Mouse (Mus musculus): ENCODE data around the gene Antxr1. TPM values are rescaled to one million over a fixed set of nuclear protein-coding genes. Genes with fewer than 3 reads are reported as not detected.

Antxr1 gene
- 8.5 and 9.2 TPM in 2 replicates for polyA plus RNA-seq (2014; fragmentation: Nextera tagmentation; extraction: Ambion mirVana)

DNA sequence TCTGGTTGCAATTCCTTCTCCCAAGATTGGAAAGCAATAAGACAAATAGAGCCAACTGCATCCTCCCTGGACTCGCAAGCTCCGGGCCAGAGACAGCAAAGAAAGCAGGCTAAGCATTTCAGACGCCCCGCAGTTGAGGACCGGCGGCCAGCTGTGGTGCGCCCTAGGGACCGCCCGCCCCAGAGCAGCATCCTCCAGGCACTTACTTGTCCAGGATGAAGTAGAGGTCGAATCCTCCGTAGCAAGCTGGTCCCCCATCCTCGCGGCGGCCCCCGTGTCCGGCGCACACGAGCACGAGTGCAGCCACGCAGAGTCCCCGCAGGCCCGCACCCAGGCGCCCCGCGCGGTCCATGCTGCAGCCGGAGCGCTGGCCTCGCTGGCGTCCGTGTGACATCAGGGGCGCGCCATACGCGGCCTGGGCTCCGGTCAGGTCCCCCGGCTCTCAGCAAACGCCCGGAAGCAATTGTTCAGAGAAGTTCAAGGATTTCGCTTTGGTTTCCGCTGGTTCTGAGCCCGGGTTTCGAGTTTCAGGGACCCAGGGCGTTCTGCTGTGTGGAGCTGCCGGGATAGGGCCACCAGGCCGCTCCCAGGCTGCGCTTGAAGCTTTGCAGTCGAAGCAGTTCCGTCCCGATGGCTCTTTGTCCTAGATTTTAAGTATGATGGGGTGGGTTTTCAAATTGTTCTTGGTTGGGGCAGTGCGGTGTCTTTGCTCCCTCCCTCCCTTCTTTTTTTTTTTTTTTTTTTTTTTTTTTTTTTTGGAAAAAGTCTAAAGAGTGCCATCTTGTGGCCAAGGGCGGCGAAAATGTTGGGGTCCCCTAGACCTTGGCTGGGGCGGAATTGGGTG lies at the start of gene Antxr1:
Gene Antxr1 (minus strand): TSS at position 731 of the 844 bp plus-strand sequence.
- no peaks in the 10 kb centered on the region for H3K27me3 ChIP-seq (replicated peaks; ENCODE audit: control insufficient read depth, insufficient read depth, low read length)
- peak within 1 kb of the TSS; percentile 64 for H3K4me3 ChIP-seq (ENCODE audit: low read depth, low read length)
- under 1% methylated on average over 54 of the region's 54 CpGs for WGBS
- no peaks in the 10 kb centered on the region for H3K9me3 ChIP-seq (ENCODE audit: control insufficient read depth, low read length)
- H3K27ac ChIP-seq (ENCODE audit: low read depth): peak within 1 kb of the TSS; percentile 76
- H3K36me3 ChIP-seq (ENCODE audit: control insufficient read depth, insufficient read depth, low read length): no peaks in the 10 kb centered on the region
- H3K4me1 ChIP-seq (replicated peaks; ENCODE audit: control insufficient read depth, insufficient read depth, low read length): peaks cover 15% of the 10 kb centered on the region; the same call in 1 of the 2 replicates
- DNase-seq (ENCODE audit: low spot score) (peak; percentile 90), ATAC-seq (replicated peaks; ENCODE audit: low FRiP score, low TSS enrichment, low read depth) (peak; percentile 80)
- H3K4me2 ChIP-seq (ENCODE audit: low read length): peak within 1 kb of the TSS; percentile 64
- H3K9ac ChIP-seq (ENCODE audit: low read length): peak within 1 kb of the TSS; percentile 74

DNA sequence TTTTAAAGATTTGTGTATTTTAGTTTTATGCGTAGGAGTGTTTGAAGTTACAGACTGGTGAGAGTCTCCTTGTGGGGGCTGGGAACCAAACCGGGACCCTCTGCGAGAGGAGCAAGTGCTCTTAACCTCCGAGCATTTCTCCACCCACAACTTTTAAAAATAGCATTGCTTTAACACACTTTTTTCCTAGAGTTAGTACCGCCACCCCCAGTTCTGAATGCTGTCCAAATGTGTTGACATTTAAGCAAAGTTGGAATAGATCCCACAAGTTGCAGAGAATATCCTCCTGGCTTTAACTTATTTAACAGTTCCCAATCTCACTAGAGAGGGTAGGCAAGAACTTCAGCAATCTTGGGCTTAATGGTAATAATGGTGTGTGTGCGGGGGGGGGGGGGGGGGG lies 49.1 kb upstream of the Antxr1 start:
- Histone ChIP-seq H3K9ac (ENCODE audit: low read length) (no peak overlapping the region), H3K27ac (ENCODE audit: low read depth) (no peak overlapping the region), H3K36me3 (ENCODE audit: control insufficient read depth, insufficient read depth, low read length) (no peaks in the 10 kb centered on the region), H3K4me2 (ENCODE audit: low read length) (peak overlapping the region; percentile 42), H3K4me3 (ENCODE audit: low read depth, low read length) (no peak overlapping the region), H3K4me1 (replicated peaks; ENCODE audit: control insufficient read depth, insufficient read depth, low read length) (0 out of 2 replicates have a peak, but pooled peaks cover 3% of the 10 kb centered on the region), H3K27me3 (replicated peaks; ENCODE audit: control insufficient read depth, insufficient read depth, low read length) (peaks cover 5% of the 10 kb centered on the region; the same call in 1 of the 2 replicates), H3K9me3 (ENCODE audit: control insufficient read depth, low read length) (no peaks in the 10 kb centered on the region)
- 41% methylated on average over 5 of the region's 6 CpGs for WGBS
- DNase-seq (ENCODE audit: low spot score) (no peak), ATAC-seq (replicated peaks; ENCODE audit: low FRiP score, low TSS enrichment, low read depth) (no peak)

- peaks cover 5% of the 10 kb centered on the region; the same call in 1 of the 2 replicates for H3K27me3 ChIP-seq (replicated peaks; ENCODE audit: control insufficient read depth, insufficient read depth, low read length)
- no peaks in the 10 kb centered on the region for H3K36me3 ChIP-seq (ENCODE audit: control insufficient read depth, insufficient read depth, low read length)
- no peak for DNase-seq (ENCODE audit: low spot score)
- peak overlapping the region; percentile 42 for H3K4me2 ChIP-seq (ENCODE audit: low read length)
- peak overlapping the region; percentile 12; the same call in 1 of the 2 replicates for H3K4me3 ChIP-seq (ENCODE audit: low read depth, low read length)
- 0 out of 2 replicates have a peak, but pooled peaks have one; percentile 36 for ATAC-seq (replicated peaks; ENCODE audit: low FRiP score, low TSS enrichment, low read depth)
- no peaks in the 10 kb centered on the region for H3K9me3 ChIP-seq (ENCODE audit: control insufficient read depth, low read length)
- H3K27ac ChIP-seq (ENCODE audit: low read depth): no peak overlapping the region
- H3K9ac ChIP-seq (ENCODE audit: low read length): no peak overlapping the region
- 14% methylated on average over 24 of the region's 24 CpGs for WGBS
- H3K4me1 ChIP-seq (replicated peaks; ENCODE audit: control insufficient read depth, insufficient read depth, low read length): 0 out of 2 replicates have a peak, but pooled peaks cover 3% of the 10 kb centered on the region
Measured at GRCm38 (mm10) chr6:87383926-87384691, 48.5 kb upstream of the Antxr1 start.

GRCm38 (mm10) chr6:87373057-87373456 lies 37.4 kb upstream of the Antxr1 start, which contains the start of gene Gkn2:
Gene Gkn2, plus strand, starts transcription at chr6:87373357.
- Histone ChIP-seq H3K4me3 (ENCODE audit: low read depth, low read length) (no peak within 1 kb of the TSS), H3K36me3 (ENCODE audit: control insufficient read depth, insufficient read depth, low read length) (no peaks in the 10 kb centered on the region), H3K9ac (ENCODE audit: low read length) (no peak within 1 kb of the TSS), H3K4me2 (ENCODE audit: low read length) (no peak within 1 kb of the TSS), H3K27me3 (replicated peaks; ENCODE audit: control insufficient read depth, insufficient read depth, low read length) (no peaks in the 10 kb centered on the region), H3K27ac (ENCODE audit: low read depth) (no peak within 1 kb of the TSS), H3K9me3 (ENCODE audit: control insufficient read depth, low read length) (no peaks in the 10 kb centered on the region), H3K4me1 (replicated peaks; ENCODE audit: control insufficient read depth, insufficient read depth, low read length) (no peaks in the 10 kb centered on the region)
- DNase-seq (ENCODE audit: low spot score) (no peak), ATAC-seq (replicated peaks; ENCODE audit: low FRiP score, low TSS enrichment, low read depth) (no peak)
- WGBS: 77% methylated on average over 9 of the region's 9 CpGs

DNA sequence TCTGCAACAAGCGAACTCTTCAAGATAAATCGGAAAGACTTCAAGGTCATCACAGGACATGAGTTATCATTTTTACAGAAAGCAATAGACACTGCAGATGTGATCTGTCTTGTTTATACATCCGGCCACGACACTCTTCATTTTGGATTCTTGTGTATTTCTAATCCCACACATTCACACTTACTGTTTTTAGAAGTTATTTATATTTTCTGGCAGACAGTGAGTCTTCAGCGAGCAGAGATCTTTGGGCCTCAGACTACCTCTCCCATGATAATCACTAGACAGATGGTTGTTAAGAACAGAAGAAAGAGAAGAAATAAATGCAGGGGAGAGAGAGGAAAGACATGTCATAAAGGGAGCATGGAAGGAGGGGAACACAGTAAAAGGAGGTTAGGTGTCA lies 33.6 kb upstream of the Antxr1 start:
- Histone ChIP-seq H3K36me3 (ENCODE audit: control insufficient read depth, insufficient read depth, low read length) (no peaks in the 10 kb centered on the region), H3K27ac (ENCODE audit: low read depth) (no peak overlapping the region), H3K4me2 (ENCODE audit: low read length) (no peak overlapping the region), H3K9me3 (ENCODE audit: control insufficient read depth, low read length) (no peaks in the 10 kb centered on the region), H3K27me3 (replicated peaks; ENCODE audit: control insufficient read depth, insufficient read depth, low read length) (no peaks in the 10 kb centered on the region), H3K4me1 (replicated peaks; ENCODE audit: control insufficient read depth, insufficient read depth, low read length) (no peaks in the 10 kb centered on the region), H3K4me3 (ENCODE audit: low read depth, low read length) (no peak overlapping the region), H3K9ac (ENCODE audit: low read length) (no peak overlapping the region)
- no peak for DNase-seq (ENCODE audit: low spot score)
- no peak for ATAC-seq (replicated peaks; ENCODE audit: low FRiP score, low TSS enrichment, low read depth)
- 69% methylated on average over 5 of the region's 5 CpGs for WGBS

GRCm38 (mm10) chr6:87354441-87354840 lies 18.8 kb upstream of the Antxr1 start:
- 61% methylated on average over 5 of the region's 5 CpGs for WGBS
- H3K4me1 ChIP-seq (replicated peaks; ENCODE audit: control insufficient read depth, insufficient read depth, low read length): no peaks in the 10 kb centered on the region
- DNase-seq (ENCODE audit: low spot score): peak; percentile 62
- no peak overlapping the region for H3K27ac ChIP-seq (ENCODE audit: low read depth)
- peak; percentile 79 for ATAC-seq (replicated peaks; ENCODE audit: low FRiP score, low TSS enrichment, low read depth)
- no peaks in the 10 kb centered on the region for H3K9me3 ChIP-seq (ENCODE audit: control insufficient read depth, low read length)
- no peak overlapping the region for H3K4me3 ChIP-seq (ENCODE audit: low read depth, low read length)
- H3K9ac ChIP-seq (ENCODE audit: low read length): no peak overlapping the region
- no peak overlapping the region for H3K4me2 ChIP-seq (ENCODE audit: low read length)
- no peaks in the 10 kb centered on the region for H3K27me3 ChIP-seq (replicated peaks; ENCODE audit: control insufficient read depth, insufficient read depth, low read length)
- no peaks in the 10 kb centered on the region for H3K36me3 ChIP-seq (ENCODE audit: control insufficient read depth, insufficient read depth, low read length)

DNA sequence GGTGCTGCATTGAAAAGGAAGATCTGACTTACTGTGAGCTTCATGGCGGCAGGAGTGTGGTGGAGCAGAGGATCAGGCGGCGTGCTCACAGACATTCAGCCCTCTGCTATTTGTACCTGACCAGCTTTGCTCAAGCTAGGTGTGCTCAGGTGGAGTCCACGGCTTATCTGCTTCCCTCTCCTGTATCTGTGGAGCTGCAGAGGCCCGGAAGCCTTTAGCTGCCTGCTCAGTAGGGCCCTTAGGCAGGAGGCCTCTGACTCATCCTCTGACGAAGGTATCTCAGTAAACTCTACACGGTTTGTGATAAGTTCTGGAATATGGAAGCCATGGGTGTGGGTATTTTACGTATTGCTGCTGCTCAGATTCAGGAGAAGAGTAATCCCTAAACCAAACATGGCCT lies 15.2 kb upstream of the Antxr1 start, which contains the start of gene Gkn1:
Gene Gkn1 (minus strand): TSS at position 114 of the 400 bp plus-strand sequence.
- no peak within 1 kb of the TSS for H3K4me3 ChIP-seq (ENCODE audit: low read depth, low read length)
- ATAC-seq (replicated peaks; ENCODE audit: low FRiP score, low TSS enrichment, low read depth) (no peak), DNase-seq (ENCODE audit: low spot score) (no peak)
- no peaks in the 10 kb centered on the region for H3K36me3 ChIP-seq (ENCODE audit: control insufficient read depth, insufficient read depth, low read length)
- no peaks in the 10 kb centered on the region for H3K4me1 ChIP-seq (replicated peaks; ENCODE audit: control insufficient read depth, insufficient read depth, low read length)
- H3K9me3 ChIP-seq (ENCODE audit: control insufficient read depth, low read length): no peaks in the 10 kb centered on the region
- no peak within 1 kb of the TSS for H3K4me2 ChIP-seq (ENCODE audit: low read length)
- H3K9ac ChIP-seq (ENCODE audit: low read length): no peak within 1 kb of the TSS
- 81% methylated on average over 8 of the region's 8 CpGs for WGBS
- H3K27ac ChIP-seq (ENCODE audit: low read depth): no peak within 1 kb of the TSS
- no peaks in the 10 kb centered on the region for H3K27me3 ChIP-seq (replicated peaks; ENCODE audit: control insufficient read depth, insufficient read depth, low read length)

DNA sequence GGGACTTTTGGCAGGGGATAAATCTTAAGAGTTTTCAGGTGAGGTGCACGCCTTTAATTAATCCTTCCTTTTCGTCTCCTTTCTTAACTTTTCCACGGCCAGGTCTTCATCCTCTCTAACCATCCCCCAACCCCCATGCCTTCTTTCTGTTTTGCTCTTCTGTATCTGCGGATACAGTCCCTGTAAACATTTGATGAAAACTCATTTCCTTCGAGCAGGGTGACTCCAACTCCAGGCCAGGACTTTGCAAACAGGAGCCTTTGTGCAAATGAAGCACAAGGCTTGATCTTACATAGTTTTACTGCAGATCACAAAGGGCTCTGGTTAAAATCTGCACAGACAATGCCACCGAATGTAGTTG lies 294 bp upstream of the Antxr1 start:
- no peak overlapping the region; the same call in 1 of the 2 replicates for H3K4me3 ChIP-seq (ENCODE audit: low read depth, low read length)

More for the DNA sequence above, 294 bp upstream of the Antxr1 start:
- no peak for DNase-seq (ENCODE audit: low spot score)
- Histone ChIP-seq H3K9ac (ENCODE audit: low read length) (no peak overlapping the region), H3K27me3 (replicated peaks; ENCODE audit: control insufficient read depth, insufficient read depth, low read length) (no peaks in the 10 kb centered on the region), H3K9me3 (ENCODE audit: control insufficient read depth, low read length) (no peaks in the 10 kb centered on the region), H3K27ac (ENCODE audit: low read depth) (no peak overlapping the region), H3K4me2 (ENCODE audit: low read length) (peak overlapping the region; percentile 64; the same call in 1 of the 2 replicates), H3K4me1 (replicated peaks; ENCODE audit: control insufficient read depth, insufficient read depth, low read length) (peaks cover 11% of the 10 kb centered on the region; the same call in 1 of the 2 replicates), H3K36me3 (ENCODE audit: control insufficient read depth, insufficient read depth, low read length) (no peaks in the 10 kb centered on the region)
- ATAC-seq (replicated peaks; ENCODE audit: low FRiP score, low TSS enrichment, low read depth): no peak; the same call in 1 of the 2 replicates
- whole genome bisulfite sequencing: 24% methylated on average over 6 of the region's 6 CpGs

All from intestine, embryonic 14.5 days (tissue).